Mouse (Mus musculus): ENCODE measurements at regions not wholly inside any gene's neighbourhood (a gene's known extent, or its start where the extent isn't known, plus 50 kb on each side); places are given as distances from the start of the nearest gene placed in this dataset.

GRCm38 (mm10) chr6:18589436-18589835, 74.8 kb upstream of the Cttnbp2 start:
- TF ChIP-seq EP300 (IDR thresholded peaks at IDR 0.05; ENCODE audit: low read depth) (no peak), CTCF (IDR thresholded peaks at IDR 0.05; ENCODE audit: low read depth) (no peak)

Measured in liver, embryonic 14.5 days (tissue).